Comparison of ENCODE assay signal across 8 mouse cellular contexts in genomic region chr4:138426778-138427705, GRCm38 (mm10). TPM values are rescaled to one million over a fixed set of nuclear protein-coding genes. Genes with fewer than 3 reads are reported as not detected.
A peak's percentile ranks its signal among the peaks of the same experiment; 100 is the strongest.
DNase-seq lines count a peak whose midpoint lies in the region; ATAC-seq and TF ChIP-seq lines count a peak whose summit lies in the region.

No protein-coding gene starts in this region.

- DNase-seq in NIH3T3 (ENCODE audit: low read depth): peak; percentile 85
- peak; percentile 78 to 90 for DNase-seq in cerebellum, adult 2 months
- DNase-seq in forebrain, postnatal 0 days: peak; percentile 93
- DNase-seq in hindbrain, embryonic 11.5 days (ENCODE audit: low spot score): peak; percentile 91
- peak; percentile 87 for DNase-seq in layer of hippocampus, adult 9-11 months
- peak; percentile 93 for DNase-seq in lung, postnatal 10 days
- peak; percentile 65 for DNase-seq in retina, adult 2 months (ENCODE audit: low read depth, low spot score)
- peak; percentile 37 to 51 for DNase-seq in thymus, postnatal 36 days

- no peaks in the 10 kb centered on the region for H3K4me1 ChIP-seq in cerebellum, adult 2 months (ENCODE audit: control insufficient read depth, insufficient read depth, low read length)
- H3K4me1 ChIP-seq in forebrain, postnatal 0 days (ENCODE audit: insufficient read depth): no peaks in the 10 kb centered on the region
- H3K4me1 ChIP-seq in hindbrain, embryonic 11.5 days (replicated peaks; ENCODE audit: control insufficient read depth, insufficient read depth, low read length): no peaks in the 10 kb centered on the region

- H3K27me3 ChIP-seq in cerebellum, adult 2 months (ENCODE audit: control insufficient read depth, insufficient read depth, low read length): no peaks in the 10 kb centered on the region
- H3K27me3 ChIP-seq in forebrain, postnatal 0 days (ENCODE audit: insufficient read depth, low read length): no peaks in the 10 kb centered on the region
- 0 out of 2 replicates have a peak, but pooled peaks cover 2% of the 10 kb centered on the region for H3K27me3 ChIP-seq in hindbrain, embryonic 11.5 days (ENCODE audit: control insufficient read depth, insufficient read depth, low read length)

- no peaks in the 10 kb centered on the region for H3K36me3 ChIP-seq in forebrain, postnatal 0 days (ENCODE audit: insufficient read depth)
- H3K36me3 ChIP-seq in hindbrain, embryonic 11.5 days (ENCODE audit: control insufficient read depth, insufficient read depth, low read length): no peaks in the 10 kb centered on the region

- H3K4me3 ChIP-seq in cerebellum, adult 2 months (replicated peaks; ENCODE audit: insufficient read depth, low read depth, low read length): peak overlapping the region; percentile 44
- no peak overlapping the region for H3K4me3 ChIP-seq in forebrain, postnatal 0 days (ENCODE audit: low read depth, low read length)
- no peak overlapping the region for H3K4me3 ChIP-seq in hindbrain, embryonic 11.5 days (ENCODE audit: low read depth, low read length)

- H3K9me3 ChIP-seq in forebrain, postnatal 0 days (ENCODE audit: low read length): no peaks in the 10 kb centered on the region
- H3K9me3 ChIP-seq in hindbrain, embryonic 11.5 days (ENCODE audit: control insufficient read depth, low read length): no peaks in the 10 kb centered on the region

- ATAC-seq in forebrain, postnatal 0 days: peak; percentile 88
- no peak for ATAC-seq in hindbrain, embryonic 11.5 days (ENCODE audit: low FRiP score)

- no peak for TF ChIP-seq POLR2A in cerebellum, adult 2 months (IDR thresholded peaks at IDR 0.05; ENCODE audit: borderline replicate concordance, insufficient read depth, low read length)

- no peak overlapping the region for H3K9ac ChIP-seq in forebrain, postnatal 0 days
- H3K9ac ChIP-seq in hindbrain, embryonic 11.5 days (ENCODE audit: low read depth, low read length): no peak overlapping the region

- H3K4me2 ChIP-seq in forebrain, postnatal 0 days (ENCODE audit: low read depth): peak overlapping the region; percentile 36
- 0 out of 2 replicates have a peak overlapping the region, but pooled peaks have one; percentile 5 for H3K4me2 ChIP-seq in hindbrain, embryonic 11.5 days (replicated peaks; ENCODE audit: low read depth, low read length)

- TF ChIP-seq CTCF in cerebellum, adult 2 months (IDR thresholded peaks at IDR 0.05; ENCODE audit: borderline replicate concordance, insufficient read depth, low read depth, low read length): peak; percentile 88
- TF ChIP-seq CTCF in forebrain, postnatal 0 days (IDR thresholded peaks at IDR 0.05; ENCODE audit: low read depth): peak; percentile 97

- WGBS in cerebellum, adult 2 months: 25% methylated on average over 22 of the region's 22 CpGs
- WGBS in forebrain, postnatal 0 days: 35% methylated on average over 22 of the region's 22 CpGs
- 43% methylated on average over 22 of the region's 22 CpGs for WGBS in hindbrain, embryonic 11.5 days

- no peak overlapping the region for H3K27ac ChIP-seq in cerebellum, adult 2 months (ENCODE audit: insufficient read depth, low read length)
- no peak overlapping the region for H3K27ac ChIP-seq in forebrain, postnatal 0 days (ENCODE audit: low read depth, low read length)
- H3K27ac ChIP-seq in hindbrain, embryonic 11.5 days (ENCODE audit: low read depth, low read length): no peak overlapping the region

RNA-seq across cellular contexts. Expression of gene Mul1, which starts 7.4 kb away (rescaled TPM):
- polyA plus RNA-seq in cerebellum, adult 2 months (2012; rRNA removed): 40.9 and 45.3 TPM in 2 replicates
- total RNA-seq in forebrain, postnatal 0 days (2014; rRNA removed): 30.1 and 32.4 TPM in 2 replicates
- 13.5 and 19.4 TPM in 2 replicates for polyA plus RNA-seq in forebrain, postnatal 0 days (2015; fragmentation: Nextera tagmentation; extraction: Ambion mirVana)
- 16.0 and 16.6 TPM in 2 replicates for polyA plus RNA-seq in hindbrain, embryonic 11.5 days (2014; fragmentation: Nextera tagmentation; extraction: Ambion mirVana)

RNA-seq across cellular contexts. Expression of gene Camk2n1, which starts 27.1 kb away (rescaled TPM):
- polyA plus RNA-seq in cerebellum, adult 2 months (2012; rRNA removed): 99.0 and 109 TPM in 2 replicates
- 45.9 and 48.3 TPM in 2 replicates for total RNA-seq in forebrain, postnatal 0 days (2014; rRNA removed)
- 17.1 and 21.4 TPM in 2 replicates for polyA plus RNA-seq in forebrain, postnatal 0 days (2015; fragmentation: Nextera tagmentation; extraction: Ambion mirVana)
- polyA plus RNA-seq in hindbrain, embryonic 11.5 days (2014; fragmentation: Nextera tagmentation; extraction: Ambion mirVana): 6.0 and 6.4 TPM in 2 replicates

RNA-seq across cellular contexts. Expression of gene Fam43b, which starts 30.7 kb away (rescaled TPM):
- polyA plus RNA-seq in cerebellum, adult 2 months (2012; rRNA removed): 12.4 and 15.0 TPM in 2 replicates
- 11.9 and 14.7 TPM in 2 replicates for total RNA-seq in forebrain, postnatal 0 days (2014; rRNA removed)
- 18.9 and 22.6 TPM in 2 replicates for polyA plus RNA-seq in forebrain, postnatal 0 days (2015; fragmentation: Nextera tagmentation; extraction: Ambion mirVana)
- 0.11 TPM in 1 of 2 replicates, not detected in the other for polyA plus RNA-seq in hindbrain, embryonic 11.5 days (2014; fragmentation: Nextera tagmentation; extraction: Ambion mirVana)

RNA-seq across cellular contexts. Expression of gene Cda, which starts 59.2 kb away (rescaled TPM):
- 12.6 and 15.4 TPM in 2 replicates for polyA plus RNA-seq in cerebellum, adult 2 months (2012; rRNA removed)
- 3.6 TPM in 2 replicates for total RNA-seq in forebrain, postnatal 0 days (2014; rRNA removed)
- polyA plus RNA-seq in forebrain, postnatal 0 days (2015; fragmentation: Nextera tagmentation; extraction: Ambion mirVana): 3.2 and 4.9 TPM in 2 replicates
- polyA plus RNA-seq in hindbrain, embryonic 11.5 days (2014; fragmentation: Nextera tagmentation; extraction: Ambion mirVana): 3.0 and 3.9 TPM in 2 replicates

Comparison
In these comparisons a context has a peak if more than half of its experiments do, and no peak if none do; other contexts are left out.
1. RNA of gene Fam43b, which starts 30.7 kb away (polyA plus RNA-seq): 18.9 to 22.6 TPM in forebrain, postnatal 0 days and 12.4 to 15.0 TPM in cerebellum, adult 2 months; 0.11 TPM in hindbrain, embryonic 11.5 days; every median in the first group is over 10 times any median in the second.
2. Peak in every context shown above with its lines, with median percentiles within 50 percentile points of each other: DNase-seq.